Mouse (Mus musculus): ENCODE results near the gene Slc22a12.

Gene Slc22a12

DNA sequence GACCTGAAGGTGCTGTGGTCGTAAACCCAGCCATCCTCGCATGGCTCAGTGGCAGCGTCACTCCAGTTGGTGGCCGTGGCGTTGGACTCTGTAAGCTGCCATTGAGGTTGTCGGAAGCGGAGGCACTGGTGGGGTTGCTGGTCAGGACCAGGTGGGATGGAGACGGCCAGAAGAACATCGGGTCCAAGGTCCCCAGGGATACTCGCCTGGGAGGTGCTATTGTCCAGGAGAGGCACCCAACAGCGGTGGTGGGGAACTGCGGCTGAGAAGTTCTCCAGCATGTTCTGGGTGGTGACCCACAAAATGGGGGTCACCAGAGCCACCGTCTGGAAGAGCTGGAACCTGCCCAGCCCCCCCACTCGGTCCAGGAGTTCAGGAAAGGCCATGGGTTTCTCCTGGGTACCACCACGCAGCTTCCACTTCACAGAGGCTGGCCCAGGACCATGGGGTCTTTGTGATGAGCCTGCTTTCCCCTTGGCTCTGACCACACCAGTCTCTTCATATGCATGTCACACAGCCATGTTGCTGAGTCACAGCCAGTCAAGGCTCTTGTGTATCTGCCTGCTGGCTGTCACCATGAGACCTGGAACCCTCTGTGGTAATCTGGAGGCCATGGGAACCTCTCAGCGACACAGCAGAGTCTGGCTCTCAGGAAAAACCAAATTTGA lies at the start of gene Slc22a12:
TSS of gene Slc22a12 (minus strand) at position 666 of the 668 bp plus-strand sequence.
- DNase-seq (ENCODE audit: low read depth): no peak

- DNase-seq (ENCODE audit: low read depth): no peak
These were observed 29.2 kb upstream of the Slc22a12 start for GRCm38 (mm10) chr19:6572001-6572400.

- no peak for DNase-seq (ENCODE audit: low read depth)
These were observed 28.6 kb upstream of the Slc22a12 start for GRCm38 (mm10) chr19:6571476-6571875.

DNA sequence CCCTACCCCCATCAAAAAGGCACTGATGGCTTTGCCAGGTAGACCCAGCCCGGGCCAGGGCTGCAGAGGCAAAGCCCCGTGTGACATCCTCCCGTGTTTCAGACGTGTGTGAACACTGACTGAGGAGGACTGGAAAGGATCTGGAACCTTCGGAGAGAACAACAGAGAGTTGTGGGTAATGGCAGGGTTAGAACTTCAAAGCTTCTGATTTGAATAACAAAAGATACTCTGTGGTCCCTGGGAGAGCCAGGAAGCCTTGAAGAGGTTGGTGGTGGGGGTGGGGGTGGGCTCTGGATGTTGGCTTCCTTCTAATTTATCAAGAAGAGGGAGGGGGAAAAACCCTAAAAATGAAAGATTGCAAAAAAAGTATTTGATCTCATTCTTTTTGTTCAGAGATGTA lies 26.7 kb upstream of the Slc22a12 start:
- no peak for DNase-seq (ENCODE audit: low read depth)

- no peak for DNase-seq (ENCODE audit: low read depth)
These were observed 26.2 kb upstream of the Slc22a12 start for GRCm38 (mm10) chr19:6569021-6569420.

DNA sequence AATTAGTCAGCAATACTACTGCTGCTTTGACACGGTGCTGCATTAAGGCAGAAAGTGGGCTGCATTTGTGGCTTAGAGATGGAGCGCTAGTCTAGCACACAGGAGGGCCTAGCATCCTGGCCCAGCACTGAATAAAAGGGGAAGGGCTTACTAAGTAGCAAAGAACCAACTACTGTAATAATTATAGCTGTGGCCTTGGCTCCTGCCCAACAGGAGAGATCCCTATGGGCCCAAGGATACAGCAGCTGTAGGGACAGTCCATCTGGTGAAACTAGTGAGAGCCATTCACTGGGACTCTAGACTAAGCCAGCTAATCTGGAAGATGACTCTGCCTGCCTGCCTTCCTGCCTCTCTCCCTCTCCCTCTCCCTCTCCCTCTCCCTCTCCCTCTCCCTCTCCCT lies 23.6 kb upstream of the Slc22a12 start:
- DNase-seq (ENCODE audit: low read depth): no peak

DNA sequence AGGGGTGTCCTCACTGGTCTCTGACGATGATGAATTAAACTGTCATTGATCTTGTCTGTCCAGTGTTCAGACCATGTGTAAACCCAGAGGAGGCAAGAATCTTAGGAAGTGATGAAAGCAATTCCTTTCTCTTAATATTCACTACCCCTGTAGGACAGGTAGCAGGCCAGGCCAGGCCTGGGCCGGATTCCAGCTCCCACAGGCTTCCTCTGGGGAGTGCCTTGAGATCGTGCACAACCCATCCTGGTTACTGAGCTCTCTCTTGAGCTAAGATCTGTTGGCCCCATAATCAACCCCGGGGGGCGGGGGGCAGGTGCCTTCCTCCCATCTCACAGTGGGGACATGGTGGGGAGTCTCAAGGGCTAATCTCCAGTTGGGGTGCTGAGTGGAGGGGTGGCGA lies 22.3 kb upstream of the Slc22a12 start:
- DNase-seq (ENCODE audit: low read depth): no peak

GRCm38 (mm10) chr19:6560246-6560815 lies 17.5 kb upstream of the Slc22a12 start:
- no peak for DNase-seq (ENCODE audit: low read depth)

GRCm38 (mm10) chr19:6559576-6559975 lies 16.7 kb upstream of the Slc22a12 start:
- no peak for DNase-seq (ENCODE audit: low read depth)

GRCm38 (mm10) chr19:6553819-6554582 lies 11.2 kb upstream of the Slc22a12 start:
- DNase-seq (ENCODE audit: low read depth): no peak

DNA sequence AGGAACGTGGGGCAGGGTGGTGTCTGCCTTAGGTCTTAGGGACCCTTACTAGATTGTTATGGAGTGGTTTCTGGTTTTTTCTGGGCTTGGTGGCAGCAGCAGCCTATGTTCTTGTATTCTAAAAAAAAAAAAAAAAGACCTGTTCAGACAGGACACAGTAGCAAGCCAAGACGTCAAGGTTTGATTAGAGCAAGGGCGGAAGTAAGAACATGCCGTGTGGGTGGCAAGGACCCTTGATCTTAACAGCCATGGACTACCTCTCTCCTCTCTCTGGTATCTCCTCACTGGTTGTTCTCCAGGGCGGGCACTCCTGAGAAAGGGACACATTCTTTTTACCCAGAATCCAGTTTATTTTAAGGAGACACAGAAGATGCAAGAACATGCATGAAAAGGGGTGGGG lies 10.3 kb upstream of the Slc22a12 start:
- DNase-seq (ENCODE audit: low read depth): no peak

DNA sequence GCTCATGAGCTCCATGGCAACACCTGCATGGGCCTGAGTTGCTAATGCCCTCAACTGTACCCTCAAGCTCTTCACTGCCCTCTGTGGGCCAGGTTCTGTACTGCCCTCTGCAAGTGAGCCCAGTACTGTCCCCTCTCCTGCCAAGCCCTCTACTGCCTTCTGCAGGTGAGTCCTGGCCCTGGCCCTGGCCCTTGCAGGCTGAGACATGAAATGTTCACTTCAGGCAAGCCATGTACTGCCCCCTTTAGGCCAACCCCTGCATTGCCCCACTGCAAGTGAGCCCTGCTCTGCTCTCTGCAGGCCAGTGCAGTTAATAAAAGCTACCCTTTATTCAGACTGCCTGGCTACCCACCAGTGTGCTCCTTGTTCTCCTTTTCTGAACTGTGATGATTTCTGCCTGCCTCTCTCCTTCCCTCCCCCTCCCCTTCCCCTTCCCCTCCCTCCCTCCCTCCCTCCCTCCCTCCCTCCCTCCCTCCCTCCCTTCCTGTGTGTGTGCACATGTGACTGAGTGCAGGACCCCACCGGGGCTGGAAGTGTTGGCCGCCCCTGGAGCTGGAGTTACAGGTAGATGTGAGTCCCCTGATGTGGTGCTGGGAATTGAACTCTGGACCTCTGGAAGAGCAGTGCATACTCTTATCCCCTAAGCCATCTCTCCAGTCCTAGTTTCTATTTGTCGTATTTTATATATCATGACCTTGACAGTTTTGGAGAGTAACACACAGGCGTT lies 9.6 kb upstream of the Slc22a12 start:
- peak; percentile 46 for DNase-seq (ENCODE audit: low read depth)

- DNase-seq (ENCODE audit: low read depth): no peak
These were observed 8.4 kb upstream of the Slc22a12 start for GRCm38 (mm10) chr19:6551215-6551614.

GRCm38 (mm10) chr19:6549566-6549965 lies 6.7 kb upstream of the Slc22a12 start:
- DNase-seq (ENCODE audit: low read depth): no peak

DNA sequence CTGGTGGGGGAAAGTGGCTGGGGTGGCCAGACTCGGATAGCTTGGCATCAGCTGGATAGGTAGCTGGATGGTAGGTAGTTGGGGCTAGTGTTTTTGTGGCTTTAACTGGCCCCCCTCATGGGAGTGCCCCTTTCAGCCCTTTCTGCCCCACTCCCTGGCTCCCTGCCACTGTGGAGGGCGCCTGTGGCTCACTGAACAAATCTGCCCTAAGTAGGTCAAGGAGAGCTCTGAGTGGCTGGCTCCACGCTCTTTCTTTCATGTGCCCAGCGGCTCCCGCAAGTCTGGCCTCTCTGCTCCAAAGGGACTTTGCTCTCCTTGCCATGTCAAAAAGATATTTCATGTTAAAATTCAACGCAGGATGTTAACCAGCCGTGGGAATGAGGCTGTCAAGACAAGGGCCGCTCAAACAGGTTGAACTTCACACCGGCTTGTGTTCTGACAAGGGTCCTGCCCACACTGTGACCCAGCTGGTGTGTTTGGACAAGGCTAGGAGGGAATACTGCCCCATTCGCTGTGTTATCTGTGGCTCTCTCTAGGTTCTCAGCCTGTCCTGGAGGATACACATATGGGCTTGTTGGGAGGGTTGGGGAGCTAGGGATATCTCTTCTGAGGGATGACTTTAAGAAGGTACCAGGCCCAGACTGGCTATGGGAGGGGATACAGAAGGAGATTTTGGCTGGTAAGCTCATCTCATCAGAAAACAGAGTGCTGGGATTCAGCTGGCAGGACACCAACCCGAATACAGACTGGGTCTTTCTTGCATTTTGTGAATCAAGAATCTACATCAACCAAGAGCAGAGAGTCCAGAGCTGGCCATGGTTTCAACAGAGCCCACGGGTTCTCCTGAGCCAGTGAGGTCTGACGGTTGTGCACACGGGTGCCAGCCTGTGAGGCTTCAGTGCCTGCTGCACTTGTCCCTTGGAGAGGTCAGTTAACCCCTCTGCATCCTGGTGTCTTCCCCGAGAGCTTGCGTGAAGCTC lies 5.9 kb upstream of the Slc22a12 start:
- no peak for DNase-seq (ENCODE audit: low read depth)

GRCm38 (mm10) chr19:6547801-6548200 lies 5.0 kb upstream of the Slc22a12 start:
- no peak for DNase-seq (ENCODE audit: low read depth)

- DNase-seq (ENCODE audit: low read depth): no peak
These were observed 3.3 kb upstream of the Slc22a12 start for GRCm38 (mm10) chr19:6546096-6546495.

DNA sequence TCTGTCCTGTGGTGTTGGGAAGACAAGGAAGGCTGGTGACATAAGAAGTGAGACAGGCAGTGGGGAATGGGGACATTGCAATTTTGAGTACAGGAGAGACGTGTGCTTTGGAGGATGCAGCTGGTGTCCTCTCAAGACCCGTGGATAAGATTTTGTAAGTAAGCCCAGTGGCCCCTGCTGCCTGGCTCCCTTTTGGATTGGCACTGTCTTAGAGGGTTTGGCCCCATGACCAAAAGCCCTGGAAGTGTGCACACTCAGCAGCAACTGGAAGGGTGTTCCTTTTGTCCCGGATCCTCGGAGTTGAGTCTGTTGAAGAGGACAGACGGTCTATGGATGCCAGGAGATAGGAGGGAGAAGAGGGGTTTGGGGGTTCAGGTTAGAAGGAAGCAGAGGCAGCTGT lies 2.6 kb upstream of the Slc22a12 start:
- DNase-seq (ENCODE audit: low read depth): no peak

GRCm38 (mm10) chr19:6544712-6545111 lies 1.9 kb upstream of the Slc22a12 start:
- DNase-seq (ENCODE audit: low read depth): no peak

GRCm38 (mm10) chr19:6543518-6543917 lies 686 bp upstream of the Slc22a12 start:
- DNase-seq (ENCODE audit: low read depth): no peak

DNA sequence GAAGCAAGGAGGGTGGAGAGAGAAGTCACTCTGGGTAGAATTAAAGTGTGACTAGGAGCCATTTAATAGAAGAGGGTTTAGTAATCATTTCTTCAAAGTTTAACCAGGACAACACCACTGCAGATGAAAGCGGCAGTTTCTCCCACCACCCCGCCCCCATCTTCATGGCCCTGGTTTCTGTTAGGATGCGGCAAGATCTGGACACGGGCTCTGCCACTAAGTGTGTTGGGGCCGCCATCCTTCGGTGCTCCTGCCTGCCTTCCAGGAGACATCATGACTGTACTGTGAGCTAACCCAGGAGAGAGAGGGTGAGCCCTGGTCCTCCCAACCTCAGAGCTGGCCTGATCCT lies 177 bp upstream of the Slc22a12 start:
- DNase-seq (ENCODE audit: low read depth): no peak

GRCm38 (mm10) chr19:6541521-6541920 lies 1.3 kb downstream of the Slc22a12 start:
- no peak for DNase-seq (ENCODE audit: low read depth)

Data from naive thymus-derived CD4-positive, alpha-beta T cell, adult 2 months (primary cell).